Mouse (Mus musculus) forebrain, embryonic 16.5 days (tissue): ENCODE data around the gene Gns. TPM values are rescaled to one million over a fixed set of nuclear protein-coding genes. Genes with fewer than 3 reads are reported as not detected.

ENCODE experiments used
- ATAC-seq: fragments of 200-750 bp; cut with Nextera tagmentation; 2 replicates; pipeline ENCODE4 v1.8.0; 2017; ENCODE audit warnings: mild to moderate bottlenecking, moderate library complexity
- H3K27ac ChIP-seq: fragments of 300-500 bp; sonication (generic); 2 replicates; pipeline ENCODE4 v1.5.1; 2014; ENCODE audit warnings: low read length, control low read depth
- H3K27me3 ChIP-seq: fragments of 300-500 bp; sonication (generic); replicated peaks from 2 replicates; pipeline ENCODE4 v1.6.1; 2014; ENCODE audit warnings: low read length; ENCODE audit not compliant: control insufficient read depth, insufficient read depth
- H3K36me3 ChIP-seq: fragments of 300-500 bp; sonication (generic); 2 replicates; pipeline ENCODE4 v1.6.1; 2014; ENCODE audit not compliant: control insufficient read depth, insufficient read depth
- H3K4me1 ChIP-seq: fragments of 300-500 bp; sonication (generic); replicated peaks from 2 replicates; pipeline ENCODE4 v1.6.1; 2014; ENCODE audit warnings: low read length; ENCODE audit not compliant: control insufficient read depth, insufficient read depth
- H3K4me2 ChIP-seq: fragments of 300-500 bp; sonication (generic); 2 replicates; pipeline ENCODE4 v1.6.1; 2014; ENCODE audit warnings: mild to moderate bottlenecking, low read length, control low read depth
- H3K4me3 ChIP-seq: fragments of 300-500 bp; sonication (generic); replicated peaks from 2 replicates; pipeline ENCODE4 v1.5.1; 2014; ENCODE audit warnings: mild to moderate bottlenecking, low read length, control low read depth
- H3K9ac ChIP-seq: fragments of 300-500 bp; sonication (generic); replicated peaks from 2 replicates; pipeline ENCODE4 v1.6.1; 2014; ENCODE audit warnings: low read depth, low read length, control low read depth
- H3K9me3 ChIP-seq: fragments of 300-500 bp; sonication (generic); 2 replicates; pipeline ENCODE4 v1.6.1; 2016; ENCODE audit warnings: low read length; ENCODE audit not compliant: control insufficient read depth
- WGBS: fragments of 180-500 bp; shearing (Covaris S2); extraction: QIAGEN DNeasy Blood & Tissue Kit; methylation state at CpG from one replicate; pipeline ENCODE4 v1.1.7; 2014; 5-methylcytosine and 5-hydroxymethylcytosine counted together
- polyA plus RNA-seq: library from polyadenylated mRNA; unstranded; fragments of >200 nt; fragmentation: Nextera tagmentation; extraction: Ambion mirVana; gene quantifications from 2 replicates; pipeline ENCODE4 v1.2.1, GENCODE M21; 2015

Gns gene
- polyA plus RNA-seq, 1 experiment from 2014 or later = 35.2 TPM

- H3K36me3 ChIP-seq = peaks cover 36% of the 10 kb centered on the region
- H3K4me1 ChIP-seq = no peaks in the 10 kb centered on the region
Observed at GRCm38 (mm10) chr10:121374693-121375620, 10.1 kb downstream of the Gns start.

DNA sequence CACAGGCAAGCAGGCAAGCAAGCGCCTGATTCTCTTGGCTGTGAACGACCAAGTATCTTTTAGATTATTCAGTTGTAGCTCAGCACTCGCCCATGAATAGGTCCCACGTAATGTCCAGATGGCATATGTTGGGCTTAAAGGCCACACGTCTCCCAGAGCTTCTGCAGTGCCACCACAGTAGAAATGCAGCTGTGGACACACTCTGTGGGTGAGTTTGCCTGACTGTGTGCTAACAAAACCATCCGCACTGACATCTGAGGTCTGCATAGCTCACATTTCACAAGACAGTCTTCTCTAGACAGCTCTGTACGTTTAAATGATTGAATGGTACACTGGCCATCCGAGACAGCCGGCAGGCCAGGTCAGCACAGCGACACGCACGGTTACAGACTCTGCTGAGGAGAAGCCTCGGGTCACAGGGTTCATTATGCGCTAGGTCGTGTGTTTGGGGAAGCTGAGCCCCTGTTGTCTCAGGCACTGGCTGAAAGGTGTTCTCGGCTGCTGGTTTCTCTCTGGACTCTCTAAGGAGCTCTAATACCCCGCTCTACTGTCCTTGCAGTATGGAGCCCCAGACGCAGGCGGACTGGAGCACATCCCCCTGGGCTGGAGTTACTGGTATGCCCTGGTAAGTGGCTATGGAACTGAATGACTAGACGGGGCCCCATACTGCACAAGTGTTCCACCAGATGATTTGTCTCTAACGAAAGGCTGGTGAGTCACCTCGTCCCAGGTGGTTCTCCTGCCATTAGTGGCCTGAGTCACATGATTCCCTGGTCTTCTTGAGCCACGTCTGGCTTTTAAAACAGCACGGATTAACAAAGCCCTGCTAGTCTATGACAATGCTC lies 11.0 kb downstream of the Gns start:
- H3K4me2 ChIP-seq = no peak overlapping the region
- H3K27ac ChIP-seq = no peak overlapping the region
- H3K9ac ChIP-seq = no peak overlapping the region
- no peaks in the 10 kb centered on the region for H3K27me3 ChIP-seq
- H3K4me3 ChIP-seq = no peak overlapping the region
- H3K9me3 ChIP-seq = no peaks in the 10 kb centered on the region
- WGBS = 86% methylated on average over 24 of the region's 24 CpGs
- ATAC-seq = no peak
- H3K36me3 ChIP-seq = peaks cover 38% of the 10 kb centered on the region
- no peaks in the 10 kb centered on the region for H3K4me1 ChIP-seq

More at GRCm38 (mm10) chr10:121374693-121375620, 10.1 kb downstream of the Gns start:
- H3K4me3 ChIP-seq = no peak overlapping the region
- WGBS = 89% methylated on average over 17 of the region's 17 CpGs
- no peak overlapping the region for H3K4me2 ChIP-seq
- no peak for ATAC-seq
- no peak overlapping the region for H3K9ac ChIP-seq
- no peaks in the 10 kb centered on the region for H3K9me3 ChIP-seq
- no peaks in the 10 kb centered on the region for H3K27me3 ChIP-seq
- H3K27ac ChIP-seq = no peak overlapping the region

DNA sequence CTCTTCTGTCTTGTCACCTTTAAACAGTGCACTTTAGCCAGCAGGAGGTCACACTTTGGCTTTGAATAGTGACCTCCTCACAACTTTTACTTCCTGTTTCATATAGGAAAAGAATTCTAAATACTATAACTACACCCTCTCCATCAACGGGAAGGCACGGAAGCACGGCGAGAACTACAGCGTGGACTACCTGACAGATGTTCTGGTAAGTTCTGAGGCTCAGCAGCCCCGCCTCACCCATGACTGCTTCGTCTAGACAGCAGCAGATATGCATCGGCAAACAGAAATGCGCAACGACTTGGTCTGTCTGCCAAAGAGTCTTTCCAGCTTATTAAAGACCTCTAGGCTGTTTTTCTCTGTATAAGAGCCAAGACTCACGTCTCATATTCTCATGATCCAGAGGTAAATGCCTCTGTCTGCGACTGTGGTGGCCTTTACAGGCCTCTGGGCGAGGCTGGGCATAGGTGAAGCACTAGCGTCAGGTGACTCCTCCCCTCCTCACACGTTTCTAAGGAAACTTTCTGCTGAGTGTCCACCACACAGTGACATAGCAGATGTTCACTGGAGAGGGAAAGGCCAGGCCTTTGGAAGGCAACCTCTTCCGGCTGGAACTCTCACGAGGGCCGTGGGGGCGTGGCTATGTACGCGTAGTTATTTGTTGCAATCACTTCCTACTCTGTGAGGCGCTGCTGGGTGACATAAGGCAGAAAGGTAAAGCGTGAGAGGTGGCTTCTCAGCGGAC lies 11.8 kb downstream of the Gns start:
- no peak overlapping the region for H3K4me3 ChIP-seq
- H3K9me3 ChIP-seq = no peaks in the 10 kb centered on the region
- H3K27ac ChIP-seq = no peak overlapping the region
- no peaks in the 10 kb centered on the region for H3K4me1 ChIP-seq
- H3K36me3 ChIP-seq = peaks cover 43% of the 10 kb centered on the region
- no peak overlapping the region for H3K9ac ChIP-seq
- no peak for ATAC-seq
- WGBS = 91% methylated on average over 24 of the region's 24 CpGs
- H3K27me3 ChIP-seq = no peaks in the 10 kb centered on the region
- H3K4me2 ChIP-seq = no peak overlapping the region

DNA sequence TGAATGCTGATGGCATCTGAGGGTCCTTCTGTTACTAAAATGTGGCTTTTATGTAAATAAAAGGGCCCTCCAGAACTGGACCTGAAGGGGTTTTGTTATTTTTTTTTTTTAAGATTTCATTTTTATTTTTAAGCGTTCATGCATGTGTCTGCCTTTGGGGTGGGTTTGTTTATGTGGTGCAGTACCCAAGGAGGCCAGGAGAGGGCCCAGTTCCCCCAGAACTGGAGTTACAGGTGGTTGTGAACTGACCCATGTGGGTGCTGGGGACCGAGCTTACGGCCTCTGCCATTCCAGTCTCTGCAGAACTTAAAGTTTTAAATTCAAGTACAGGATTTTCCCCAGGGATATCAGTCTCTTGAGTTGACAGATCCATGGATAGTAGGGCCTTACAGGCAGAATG lies 14.5 kb downstream of the Gns start:
- WGBS = 94% methylated on average over 3 of the region's 3 CpGs
- no peak overlapping the region for H3K27ac ChIP-seq
- peaks cover 49% of the 10 kb centered on the region for H3K36me3 ChIP-seq
- no peak overlapping the region for H3K4me2 ChIP-seq
- H3K4me3 ChIP-seq = no peak overlapping the region
- no peaks in the 10 kb centered on the region for H3K9me3 ChIP-seq
- no peaks in the 10 kb centered on the region for H3K4me1 ChIP-seq
- no peak overlapping the region for H3K9ac ChIP-seq
- H3K27me3 ChIP-seq = no peaks in the 10 kb centered on the region
- ATAC-seq = no peak

- H3K9me3 ChIP-seq = no peaks in the 10 kb centered on the region
- ATAC-seq = no peak
- H3K4me1 ChIP-seq = no peaks in the 10 kb centered on the region
- H3K9ac ChIP-seq = no peak overlapping the region
- H3K27me3 ChIP-seq = no peaks in the 10 kb centered on the region
- H3K27ac ChIP-seq = no peak overlapping the region
- H3K4me3 ChIP-seq = no peak overlapping the region
- H3K4me2 ChIP-seq = no peak overlapping the region
- WGBS = 96% methylated on average over 18 of the region's 18 CpGs
- H3K36me3 ChIP-seq = peaks cover 44% of the 10 kb centered on the region
Observed at GRCm38 (mm10) chr10:121381280-121381679, 16.4 kb downstream of the Gns start.

- no peak overlapping the region for H3K4me3 ChIP-seq
- 93% methylated on average over 13 of the region's 13 CpGs for WGBS
- peaks cover 25% of the 10 kb centered on the region for H3K36me3 ChIP-seq
- no peak overlapping the region for H3K9ac ChIP-seq
- H3K27me3 ChIP-seq = no peaks in the 10 kb centered on the region
- H3K4me1 ChIP-seq = no peaks in the 10 kb centered on the region
- ATAC-seq = no peak
- H3K27ac ChIP-seq = no peak overlapping the region
- H3K4me2 ChIP-seq = no peak overlapping the region
- H3K9me3 ChIP-seq = no peaks in the 10 kb centered on the region
Observed at GRCm38 (mm10) chr10:121384710-121385109, 19.8 kb downstream of the Gns start.

DNA sequence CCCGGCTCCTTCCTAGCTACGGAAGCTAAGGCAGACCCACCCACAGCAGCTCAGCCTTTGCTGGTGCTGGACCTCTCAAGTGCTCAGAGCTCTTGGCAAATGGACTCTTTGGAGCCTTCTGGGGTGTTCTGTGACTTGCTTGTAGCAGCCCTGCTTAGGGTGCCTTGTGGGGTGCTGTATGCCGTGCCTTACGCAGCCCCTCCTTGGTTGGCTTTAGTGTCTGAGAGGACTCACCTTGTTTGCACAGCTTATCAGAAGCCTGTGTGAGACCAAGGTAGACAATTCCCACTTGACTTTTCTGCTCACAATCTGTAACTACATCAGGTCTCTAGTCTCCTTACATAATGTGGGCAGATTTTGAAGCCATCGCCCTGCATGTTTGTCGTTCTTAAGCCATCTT lies 20.8 kb downstream of the Gns start:
- H3K27ac ChIP-seq = no peak overlapping the region
- H3K27me3 ChIP-seq = no peaks in the 10 kb centered on the region
- no peak for ATAC-seq
- no peak overlapping the region for H3K4me3 ChIP-seq
- H3K36me3 ChIP-seq = peaks cover 33% of the 10 kb centered on the region
- H3K9ac ChIP-seq = no peak overlapping the region
- 97% methylated on average over 6 of the region's 6 CpGs for WGBS
- H3K4me1 ChIP-seq = no peaks in the 10 kb centered on the region
- no peak overlapping the region for H3K4me2 ChIP-seq
- H3K9me3 ChIP-seq = no peaks in the 10 kb centered on the region

GRCm38 (mm10) chr10:121386347-121386746 lies 21.5 kb downstream of the Gns start:
- 65% methylated on average over 9 of the region's 9 CpGs for WGBS
- no peak overlapping the region for H3K9ac ChIP-seq
- H3K9me3 ChIP-seq = no peaks in the 10 kb centered on the region
- ATAC-seq = no peak; the same call in 1 of the 2 replicates
- no peaks in the 10 kb centered on the region for H3K27me3 ChIP-seq
- H3K27ac ChIP-seq = no peak overlapping the region
- H3K36me3 ChIP-seq = peaks cover 33% of the 10 kb centered on the region
- no peak overlapping the region for H3K4me2 ChIP-seq
- H3K4me1 ChIP-seq = no peaks in the 10 kb centered on the region
- H3K4me3 ChIP-seq = no peak overlapping the region

- Histone ChIP-seq H3K36me3 (peaks cover 44% of the 10 kb centered on the region), H3K27me3 (no peaks in the 10 kb centered on the region), H3K4me1 (no peaks in the 10 kb centered on the region), H3K27ac (no peak overlapping the region), H3K9me3 (no peaks in the 10 kb centered on the region), H3K4me2 (no peak overlapping the region), H3K9ac (no peak overlapping the region), H3K4me3 (no peak overlapping the region)
- ATAC-seq = no peak
- 83% methylated on average over 10 of the region's 10 CpGs for WGBS
Observed at GRCm38 (mm10) chr10:121390602-121391001, 25.7 kb downstream of the Gns start.
